Mouse (Mus musculus) cerebellum, postnatal 4 days (tissue): ENCODE data around the gene E130114P18Rik.
A peak's percentile ranks its signal among the peaks of the same experiment; 100 is the strongest.

ENCODE experiments used
- DNase-seq, 2 experiments: peaks; one replicate each; pipeline ENCODE4 v3.0.0; 2022; ENCODE audit warnings: low spot score in 2 of 2, mixed read lengths in 1 of 2

The E130114P18Rik gene

DNA sequence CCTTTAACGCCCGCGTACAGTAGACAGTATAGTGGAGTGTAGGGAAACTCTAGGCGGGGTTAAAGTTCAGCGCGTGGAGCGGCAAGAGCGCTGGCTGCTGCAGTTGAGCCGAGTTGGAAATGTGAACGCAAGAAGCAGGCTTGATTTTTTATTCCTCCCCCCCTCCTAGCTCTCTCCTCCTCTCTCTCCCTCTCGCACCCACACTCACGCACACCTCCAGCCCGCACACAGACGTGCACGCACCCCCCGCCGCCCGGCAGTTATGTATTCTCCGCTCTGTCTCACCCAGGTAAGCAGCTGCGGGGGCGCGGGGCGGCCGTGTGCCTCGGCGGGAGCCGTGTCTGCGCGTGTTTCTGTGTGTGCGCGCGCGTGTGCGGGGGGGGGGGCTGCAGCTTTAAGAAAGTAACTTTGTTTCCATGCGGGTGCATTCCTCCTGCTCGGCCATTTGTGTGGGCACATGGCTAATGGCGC, at the start of gene E130114P18Rik:
TSS of gene E130114P18Rik (minus strand) at position 373 of the 471 bp plus-strand sequence.
- peak in 1 of 2 experiments; percentile 54 for DNase-seq

- no peak for DNase-seq
Observed at GRCm38 (mm10) chr4:97827115-97827514, 49.2 kb upstream of the E130114P18Rik start.

DNA sequence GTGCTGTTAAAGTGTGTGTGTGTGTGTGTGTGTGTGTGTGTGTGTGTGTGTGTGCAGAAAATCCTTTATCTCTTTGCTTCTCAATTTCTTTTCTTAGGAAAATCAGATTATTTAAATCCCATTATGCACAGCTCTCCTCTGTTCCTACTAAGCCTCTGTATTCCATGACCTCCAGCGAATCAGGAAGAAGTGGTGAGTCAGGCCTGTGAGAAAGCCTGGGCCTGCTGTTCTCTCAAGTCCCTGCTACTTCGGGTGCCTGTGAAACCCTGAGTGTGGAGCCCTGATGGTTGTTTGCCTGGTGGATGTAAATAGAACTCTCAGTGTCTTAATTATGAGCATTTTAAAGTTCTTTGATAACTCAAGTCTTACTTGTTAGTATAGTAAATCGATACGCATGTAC, 48.0 kb upstream of the E130114P18Rik start:
- DNase-seq = no peak

- DNase-seq = no peak
Observed at GRCm38 (mm10) chr4:97825432-97825831, 47.6 kb upstream of the E130114P18Rik start.

DNA sequence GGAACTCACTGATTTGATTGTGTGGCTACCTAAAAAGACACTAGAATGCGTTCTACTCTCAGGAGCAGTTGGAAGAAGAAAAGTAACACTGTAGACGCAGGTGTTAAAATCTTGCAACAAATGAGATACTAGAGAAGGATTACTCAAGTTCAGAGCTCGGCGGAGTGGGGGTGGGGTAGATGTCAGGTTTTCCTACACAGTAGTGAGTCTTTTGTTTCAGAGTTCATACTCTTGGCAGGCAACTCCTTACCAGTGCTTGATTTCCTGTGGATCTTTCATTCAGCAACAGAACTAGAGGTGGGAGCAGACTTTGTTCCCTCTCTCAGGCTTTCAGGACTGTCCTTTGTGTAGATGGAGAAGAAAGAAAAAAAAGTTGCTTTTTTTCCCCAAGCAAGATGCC, 46.6 kb upstream of the E130114P18Rik start:
- DNase-seq = no peak

DNA sequence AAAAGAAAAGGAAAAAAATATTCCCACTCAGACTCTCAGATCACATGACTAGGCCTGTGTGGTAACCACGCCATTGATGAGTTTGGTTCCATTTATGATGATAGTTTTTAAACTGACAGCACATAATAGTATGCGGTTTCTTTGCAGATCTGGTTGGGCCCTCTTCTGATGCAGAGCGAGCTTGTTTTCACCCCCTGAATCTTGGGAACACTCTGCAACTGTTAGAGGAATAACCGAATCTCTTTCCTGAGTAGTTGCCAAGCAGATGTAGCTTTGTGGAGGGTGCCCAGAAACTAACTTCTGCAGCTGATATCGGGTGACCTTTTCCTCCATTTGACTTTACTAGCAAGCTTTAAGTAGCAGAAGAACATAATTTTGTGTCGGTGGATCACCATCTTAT, 45.6 kb upstream of the E130114P18Rik start:
- DNase-seq = no peak

- DNase-seq = no peak
Observed at GRCm38 (mm10) chr4:97821556-97822251, 43.8 kb upstream of the E130114P18Rik start.

DNA sequence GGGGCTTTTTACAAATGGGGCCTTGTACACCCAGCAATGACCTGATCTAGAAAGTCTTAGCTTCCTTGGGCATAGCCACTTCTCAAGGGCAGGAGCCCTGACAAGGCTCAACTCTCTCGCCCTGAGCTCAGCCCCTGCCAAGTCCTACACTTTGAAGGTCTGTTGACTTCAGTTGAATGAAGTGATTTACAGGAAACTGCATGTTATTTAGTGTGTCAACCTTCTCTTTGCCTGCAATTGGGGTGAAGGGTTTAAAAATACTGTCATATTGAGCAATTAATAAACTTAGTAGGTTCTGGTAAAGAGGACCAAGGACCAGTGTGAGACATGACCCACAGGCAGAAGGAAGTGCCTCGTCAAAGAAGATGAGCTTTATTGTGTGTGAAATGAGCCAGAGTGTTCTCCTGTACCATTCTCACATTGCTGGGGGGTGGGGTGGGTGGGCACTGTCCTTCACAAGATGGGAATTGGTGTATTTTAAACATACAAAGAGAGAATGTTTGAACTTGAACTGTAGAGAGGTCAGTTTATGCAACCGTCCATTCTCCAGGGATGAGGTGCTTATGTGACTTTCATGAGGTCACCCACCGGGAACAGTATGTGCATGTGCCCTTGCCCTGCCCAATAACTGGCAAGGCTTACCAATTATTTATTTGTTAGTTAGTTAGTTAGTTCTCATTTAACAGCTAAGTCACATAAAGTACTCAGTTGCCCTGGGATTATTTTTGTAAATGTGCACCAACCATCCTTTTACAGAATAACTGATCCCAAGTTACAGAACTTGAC, 42.8 kb upstream of the E130114P18Rik start:
- DNase-seq = no peak

DNA sequence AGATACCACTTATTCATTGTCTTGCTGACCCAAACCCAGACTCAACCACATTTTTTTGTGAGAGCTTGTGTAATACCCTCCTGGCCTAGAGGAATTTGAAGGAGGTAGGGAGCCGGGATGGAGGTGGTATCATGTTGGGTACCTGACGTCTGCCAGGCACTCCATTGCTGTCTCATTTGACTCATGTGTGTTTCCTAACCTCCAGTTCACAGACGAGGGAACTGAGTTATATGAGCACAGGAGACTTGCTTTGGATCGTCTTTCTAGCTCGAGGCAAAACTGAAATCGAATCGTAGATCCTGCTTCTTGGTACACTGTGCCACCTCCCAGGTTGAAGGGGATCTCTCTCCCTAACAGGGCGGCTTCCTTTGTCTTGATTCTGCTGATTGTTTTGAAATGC, 41.2 kb upstream of the E130114P18Rik start:
- DNase-seq = no peak

GRCm38 (mm10) chr4:97818498-97818897, 40.6 kb upstream of the E130114P18Rik start:
- no peak for DNase-seq

- no peak for DNase-seq
Observed at GRCm38 (mm10) chr4:97817741-97818140, 39.9 kb upstream of the E130114P18Rik start.

GRCm38 (mm10) chr4:97816753-97817152, 38.9 kb upstream of the E130114P18Rik start:
- DNase-seq = no peak

- no peak for DNase-seq
Observed at GRCm38 (mm10) chr4:97816001-97816400, 38.1 kb upstream of the E130114P18Rik start.

DNA sequence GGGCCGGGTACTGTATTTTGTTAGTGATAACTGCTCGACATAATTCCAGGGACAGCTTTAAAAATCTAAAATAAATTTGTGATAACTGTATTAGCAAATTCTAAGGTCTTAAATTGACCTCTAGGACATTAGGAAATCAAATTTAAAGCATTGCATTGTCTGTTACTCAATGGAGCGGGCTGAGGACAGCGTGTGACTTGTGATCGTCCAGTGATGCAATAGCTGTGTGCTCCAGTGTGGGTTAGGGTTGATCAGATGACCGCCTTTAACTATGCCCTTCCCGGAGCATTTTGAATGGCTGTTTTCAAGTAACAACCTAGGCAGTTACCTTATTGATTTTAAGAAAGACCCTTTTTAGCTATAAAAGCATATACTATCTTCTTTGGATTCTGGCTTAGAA, 36.6 kb upstream of the E130114P18Rik start:
- DNase-seq = no peak

DNA sequence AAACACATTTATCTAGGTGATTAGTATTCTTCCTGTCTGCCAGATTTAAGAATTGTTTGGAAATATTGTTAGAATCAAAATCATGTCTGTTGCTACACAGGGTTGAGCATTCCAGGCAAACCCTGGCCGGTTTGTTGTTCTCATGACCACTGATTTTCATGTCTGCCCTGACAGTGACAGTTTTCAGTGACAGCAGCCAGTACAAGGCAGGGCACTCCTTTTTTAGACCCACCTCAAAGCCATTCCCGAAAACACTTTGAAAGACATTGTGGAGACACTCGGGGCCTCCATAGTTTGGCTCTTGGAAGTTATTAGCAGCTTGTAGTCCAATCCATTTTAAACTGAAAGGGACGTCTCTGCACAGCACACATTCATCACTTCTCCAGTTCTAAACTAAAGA, 36.1 kb upstream of the E130114P18Rik start:
- no peak for DNase-seq

- no peak for DNase-seq
Observed at GRCm38 (mm10) chr4:97813035-97813434, 35.2 kb upstream of the E130114P18Rik start.

- DNase-seq = no peak
Observed at GRCm38 (mm10) chr4:97810348-97810939, 32.6 kb upstream of the E130114P18Rik start.

GRCm38 (mm10) chr4:97809582-97810295, 31.9 kb upstream of the E130114P18Rik start:
- no peak for DNase-seq

- DNase-seq = no peak
Observed at GRCm38 (mm10) chr4:97808885-97809284, 31.0 kb upstream of the E130114P18Rik start.

DNA sequence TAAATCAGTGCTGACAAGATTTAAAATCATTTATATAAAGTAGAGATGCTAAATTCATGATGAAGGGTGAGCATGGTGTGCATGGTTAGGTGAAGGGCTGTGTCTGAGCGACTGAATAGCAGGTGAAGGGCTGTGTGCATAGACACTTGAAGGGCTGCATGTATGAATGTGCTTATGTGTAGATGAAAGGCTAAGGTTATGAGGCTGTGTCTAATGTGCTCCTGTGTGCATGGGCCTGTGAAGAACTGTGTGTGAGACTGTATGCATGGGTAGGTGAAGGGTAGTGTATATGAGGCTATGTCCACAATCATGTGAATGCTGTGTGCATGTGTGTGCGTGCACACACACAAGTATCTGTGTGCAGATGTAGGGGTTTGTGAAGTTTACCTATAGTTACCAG, 29.0 kb upstream of the E130114P18Rik start:
- DNase-seq = no peak

- no peak for DNase-seq
Observed at GRCm38 (mm10) chr4:97805896-97806808, 28.3 kb upstream of the E130114P18Rik start.
